Mouse (Mus musculus) embryonic facial prominence, embryonic 11.5 days (tissue): ENCODE measurements at regions not wholly inside any gene's neighbourhood (a gene's known extent, or its start where the extent isn't known, plus 50 kb on each side); places are given as distances from the start of the nearest gene placed in this dataset.

ENCODE experiments used
- ATAC-seq: fragments of 200-750 bp; cut with Nextera tagmentation; replicated peaks from 2 replicates; pipeline ENCODE4 v1.8.0; 2017; ENCODE audit warnings: low read depth; ENCODE audit not compliant: insufficient number of reproducible peaks, low FRiP score, low TSS enrichment
- DNase-seq: peaks from one replicate; pipeline ENCODE4 v3.0.0-alpha.2; 2015; ENCODE audit warnings: low spot score
- H3K27ac ChIP-seq: fragments of 300-500 bp; sonication (generic); replicated peaks from 2 replicates; pipeline ENCODE4 v1.5.1; 2014; ENCODE audit warnings: mild to moderate bottlenecking, low read depth, low read length, control low read depth
- H3K27me3 ChIP-seq: fragments of 300-500 bp; sonication (generic); 2 replicates; pipeline ENCODE4 v1.6.1; 2014; ENCODE audit warnings: mild to moderate bottlenecking, low read length, moderate library complexity, mixed read lengths; ENCODE audit not compliant: control insufficient read depth, insufficient read depth
- H3K36me3 ChIP-seq: fragments of 300-500 bp; sonication (generic); replicated peaks from 2 replicates; pipeline ENCODE4 v1.6.1; 2014; ENCODE audit warnings: low read depth, mild to moderate bottlenecking, low read length, moderate library complexity, mixed read lengths; ENCODE audit not compliant: control insufficient read depth, insufficient read depth
- H3K4me1 ChIP-seq: fragments of 300-500 bp; sonication (generic); 2 replicates; pipeline ENCODE4 v1.6.1; 2014; ENCODE audit warnings: low read length, mixed read lengths; ENCODE audit not compliant: control insufficient read depth, insufficient read depth
- H3K4me2 ChIP-seq: fragments of 300-500 bp; sonication (generic); 2 replicates; pipeline ENCODE4 v1.6.1; 2014; ENCODE audit warnings: low read depth, mild to moderate bottlenecking, control low read depth, low read length, moderate library complexity
- H3K4me3 ChIP-seq: fragments of 300-500 bp; sonication (generic); 2 replicates; pipeline ENCODE4 v1.5.1; 2014; ENCODE audit warnings: low read depth, low read length, control low read depth
- H3K9ac ChIP-seq: fragments of 300-500 bp; sonication (generic); replicated peaks from 2 replicates; pipeline ENCODE4 v1.6.1; 2014; ENCODE audit warnings: mild to moderate bottlenecking, control low read depth, low read length
- H3K9me3 ChIP-seq: fragments of 300-500 bp; sonication (generic); replicated peaks from 2 replicates; pipeline ENCODE4 v1.6.1; 2016; ENCODE audit warnings: mild to moderate bottlenecking, low read length, inconsistent platforms, mixed read lengths; ENCODE audit not compliant: control insufficient read depth
- WGBS: fragments of 180-500 bp; shearing (Covaris S2); extraction: QIAGEN DNeasy Blood & Tissue Kit; methylation state at CpG from one replicate; pipeline ENCODE4 v1.1.7; 2014; 5-methylcytosine and 5-hydroxymethylcytosine counted together

DNA sequence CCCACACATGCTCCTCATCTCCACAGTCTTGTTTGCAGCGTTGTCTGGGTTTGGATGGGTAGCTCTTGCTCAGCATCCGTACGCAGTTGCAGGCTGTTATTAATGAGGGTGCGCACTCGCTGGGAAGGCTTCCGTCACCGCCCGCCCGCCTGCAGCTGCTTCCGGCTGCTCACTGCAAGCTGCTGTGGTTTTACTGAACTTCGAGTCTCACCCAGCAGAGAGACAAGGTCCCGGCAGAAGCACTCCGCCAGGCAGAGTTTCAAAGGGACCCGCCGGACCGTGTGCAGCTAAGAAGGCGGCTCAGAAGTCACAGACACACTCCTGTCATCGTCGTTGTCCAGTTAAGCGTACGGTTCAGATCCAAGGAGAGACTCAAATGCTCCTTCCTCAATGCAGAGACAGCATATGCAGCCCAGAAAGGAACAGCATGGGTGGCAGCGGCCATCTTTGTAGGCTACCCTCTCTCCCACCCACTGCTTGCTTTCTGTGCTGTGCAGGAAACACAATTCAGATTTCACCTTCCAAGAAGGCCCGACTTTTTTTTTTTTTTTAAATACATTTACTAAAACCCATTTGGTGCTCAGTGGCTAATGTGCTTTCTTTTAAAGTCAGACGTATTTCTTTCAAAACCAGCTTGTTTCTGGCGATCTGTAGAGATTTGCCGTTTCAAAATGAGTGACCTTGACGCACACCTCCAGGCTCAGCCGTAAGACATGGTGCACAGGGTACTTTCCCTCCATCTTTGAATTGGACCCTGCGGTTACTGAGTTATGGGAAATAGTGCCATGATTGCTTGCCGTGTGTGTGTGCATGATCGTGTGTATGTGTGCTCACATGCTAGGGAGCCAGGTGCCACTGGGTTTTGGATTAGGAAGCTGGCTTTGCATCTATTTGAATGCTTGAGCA is 169.2 kb upstream of the Map3k1 start:
- ATAC-seq = no peak
- Histone ChIP-seq H3K27me3 (no peaks in the 10 kb centered on the region), H3K9ac (no peak overlapping the region), H3K4me3 (no peak overlapping the region), H3K4me1 (no peaks in the 10 kb centered on the region; the same call in 1 of the 2 replicates), H3K27ac (no peak overlapping the region), H3K36me3 (no peaks in the 10 kb centered on the region), H3K9me3 (no peaks in the 10 kb centered on the region), H3K4me2 (no peak overlapping the region)
- 86% methylated on average over 31 of the region's 31 CpGs for WGBS
- no peak for DNase-seq

DNA sequence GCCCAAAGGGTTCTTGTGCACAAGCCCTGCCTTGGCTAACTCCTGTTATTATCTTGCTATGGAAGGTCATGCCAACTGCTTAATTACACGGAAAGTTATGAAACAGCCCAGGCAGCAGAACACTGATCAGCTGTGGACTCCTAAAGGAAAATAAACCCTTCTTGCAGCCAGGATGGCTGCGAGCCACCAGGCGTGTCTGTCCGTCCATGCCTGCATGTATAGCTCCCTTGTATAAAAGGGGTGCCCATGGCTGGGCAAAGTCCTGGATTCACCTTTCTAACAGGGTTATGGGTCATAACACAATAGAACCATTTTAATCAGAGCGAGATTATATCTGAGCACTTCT is 169.9 kb upstream of the Map3k1 start:
- Histone ChIP-seq H3K4me3 (no peak overlapping the region), H3K27me3 (no peaks in the 10 kb centered on the region), H3K36me3 (no peaks in the 10 kb centered on the region), H3K4me1 (no peaks in the 10 kb centered on the region; the same call in 1 of the 2 replicates), H3K27ac (no peak overlapping the region), H3K9ac (no peak overlapping the region), H3K9me3 (no peaks in the 10 kb centered on the region), H3K4me2 (no peak overlapping the region)
- ATAC-seq = no peak
- 73% methylated on average over 5 of the region's 5 CpGs for WGBS
- no peak for DNase-seq

DNA sequence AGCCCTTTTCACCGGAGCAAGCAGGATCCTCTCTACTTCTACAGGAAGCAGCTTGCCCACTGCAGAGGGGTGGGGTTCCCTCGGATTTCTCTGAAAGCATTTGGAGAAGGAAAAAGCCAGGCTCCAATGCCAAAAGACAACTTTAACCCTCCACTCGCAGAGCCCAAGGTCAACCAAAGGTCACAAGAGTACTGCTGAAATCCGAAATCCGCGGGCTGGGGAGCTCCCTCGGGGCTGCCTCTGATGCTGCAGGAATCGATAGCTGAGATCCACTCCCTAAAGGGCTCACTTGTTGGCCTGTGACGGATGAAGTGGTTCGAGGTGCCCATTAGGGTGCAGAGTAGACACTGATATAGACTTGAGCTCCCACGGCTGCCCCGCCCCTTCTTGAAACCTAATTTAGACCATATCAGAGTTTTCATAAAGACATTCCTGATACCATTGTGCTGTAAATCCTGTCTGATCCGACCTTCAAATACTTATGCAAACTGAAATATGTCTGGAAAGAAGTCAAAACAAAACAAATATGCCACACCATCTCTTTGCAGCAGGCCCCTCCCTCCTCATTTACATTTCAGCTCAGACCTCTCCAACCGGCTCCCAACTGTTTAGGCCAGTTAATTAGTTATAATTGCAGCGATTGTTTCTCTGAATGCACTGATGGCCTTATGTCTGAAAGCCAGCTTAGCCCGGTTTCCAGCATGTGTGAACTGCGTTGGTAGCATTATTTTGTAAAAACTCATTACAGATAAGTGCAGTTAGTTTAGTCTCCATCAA is 170.8 kb upstream of the Map3k1 start:
- no peak overlapping the region for H3K4me3 ChIP-seq
- H3K4me2 ChIP-seq = no peak overlapping the region
- H3K9ac ChIP-seq = no peak overlapping the region
- H3K27me3 ChIP-seq = no peaks in the 10 kb centered on the region
- ATAC-seq (peak; percentile 62; the same call in 1 of the 2 replicates), DNase-seq (peak; percentile 54)
- 29% methylated on average over 17 of the region's 17 CpGs for WGBS
- no peaks in the 10 kb centered on the region for H3K36me3 ChIP-seq
- no peaks in the 10 kb centered on the region for H3K9me3 ChIP-seq
- H3K27ac ChIP-seq = no peak overlapping the region
- no peaks in the 10 kb centered on the region for H3K4me1 ChIP-seq

DNA sequence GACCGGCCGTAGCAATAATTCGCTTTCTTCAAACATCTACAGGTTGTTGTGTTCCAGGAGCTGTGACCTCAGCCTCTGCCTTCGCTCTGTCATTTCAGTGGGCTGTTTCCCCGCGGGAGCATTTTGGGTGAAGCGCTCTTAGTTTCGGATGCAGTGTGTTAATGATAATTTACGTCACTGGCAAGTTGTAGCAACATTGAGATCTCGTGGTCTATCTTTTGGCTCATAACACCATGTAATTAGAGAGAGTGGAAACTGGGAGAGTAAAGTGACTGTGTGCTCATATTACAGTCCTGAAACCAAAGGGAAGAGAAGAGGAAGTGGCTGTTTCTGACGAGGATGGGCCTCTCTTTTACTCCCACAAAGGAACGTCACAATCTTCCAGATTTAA is 171.4 kb upstream of the Map3k1 start:
- ATAC-seq = no peak
- 70% methylated on average over 12 of the region's 12 CpGs for WGBS
- H3K9ac ChIP-seq = no peak overlapping the region
- H3K27me3 ChIP-seq = no peaks in the 10 kb centered on the region
- H3K4me2 ChIP-seq = no peak overlapping the region
- no peak for DNase-seq
- no peaks in the 10 kb centered on the region for H3K9me3 ChIP-seq
- H3K27ac ChIP-seq = no peak overlapping the region
- H3K36me3 ChIP-seq = no peaks in the 10 kb centered on the region
- H3K4me3 ChIP-seq = no peak overlapping the region
- no peaks in the 10 kb centered on the region for H3K4me1 ChIP-seq

DNA sequence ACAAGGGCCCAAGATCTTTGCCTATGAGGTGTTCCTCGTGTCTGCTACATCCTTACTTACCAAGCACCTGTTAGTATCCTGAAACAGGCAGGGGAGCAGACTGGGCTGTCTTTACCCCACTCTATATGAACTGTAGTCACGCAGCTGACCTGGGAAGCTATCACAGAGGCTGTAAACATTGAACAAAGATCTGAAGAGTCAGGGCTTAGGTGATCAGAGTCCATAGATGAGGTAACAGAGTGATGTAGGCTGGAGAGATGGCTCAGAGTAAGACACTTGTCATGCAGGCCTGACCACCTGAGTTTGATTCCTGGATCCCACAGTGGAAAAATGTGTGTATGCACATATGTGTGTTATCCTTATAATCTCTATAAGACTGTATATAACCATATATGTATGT is 172.3 kb upstream of the Map3k1 start:
- Histone ChIP-seq H3K9me3 (no peaks in the 10 kb centered on the region), H3K4me1 (no peaks in the 10 kb centered on the region), H3K4me2 (no peak overlapping the region), H3K36me3 (no peaks in the 10 kb centered on the region), H3K27me3 (no peaks in the 10 kb centered on the region), H3K9ac (no peak overlapping the region), H3K4me3 (no peak overlapping the region), H3K27ac (no peak overlapping the region)
- no peak for DNase-seq
- 88% methylated on average over 2 of the region's 2 CpGs for WGBS
- no peak for ATAC-seq

DNA sequence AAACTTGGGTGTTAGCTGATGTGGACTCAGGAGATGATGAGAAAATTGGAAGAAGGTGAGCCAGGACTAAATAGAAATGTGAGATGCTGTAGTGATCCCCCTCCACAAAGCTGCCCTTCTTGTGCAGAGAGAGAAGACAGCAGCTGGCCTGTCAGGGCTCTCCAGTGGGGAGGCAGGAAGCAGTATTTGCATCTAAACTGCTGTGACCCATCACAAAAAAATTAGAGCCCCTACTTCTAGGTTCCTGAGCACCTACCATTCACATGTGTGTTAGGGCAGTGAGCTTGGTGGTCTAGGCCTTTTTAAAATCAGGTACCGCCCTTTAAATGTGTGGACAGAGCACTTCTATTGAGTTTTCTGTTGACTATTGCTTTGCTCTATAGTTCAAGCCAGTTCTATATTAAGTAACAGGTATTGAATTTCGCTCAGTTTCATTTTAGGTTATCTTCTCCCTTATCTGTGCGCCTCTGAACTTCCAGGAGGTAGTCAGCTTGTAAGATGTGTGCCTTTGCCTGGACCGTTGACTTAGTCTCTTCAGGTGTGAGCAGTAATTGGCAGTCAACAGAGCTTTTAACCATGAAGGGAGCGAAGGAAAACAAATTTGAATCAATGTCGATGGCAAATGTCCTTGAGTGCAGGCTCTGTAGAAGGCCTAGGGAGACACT is 174.1 kb upstream of the Map3k1 start:
- no peak overlapping the region for H3K4me3 ChIP-seq
- no peak overlapping the region for H3K27ac ChIP-seq
- no peaks in the 10 kb centered on the region for H3K9me3 ChIP-seq
- H3K9ac ChIP-seq = no peak overlapping the region
- no peaks in the 10 kb centered on the region for H3K36me3 ChIP-seq
- H3K27me3 ChIP-seq = no peaks in the 10 kb centered on the region
- H3K4me2 ChIP-seq = no peak overlapping the region
- no peaks in the 10 kb centered on the region for H3K4me1 ChIP-seq
- 85% methylated on average over 6 of the region's 6 CpGs for WGBS
- ATAC-seq (no peak), DNase-seq (no peak)

DNA sequence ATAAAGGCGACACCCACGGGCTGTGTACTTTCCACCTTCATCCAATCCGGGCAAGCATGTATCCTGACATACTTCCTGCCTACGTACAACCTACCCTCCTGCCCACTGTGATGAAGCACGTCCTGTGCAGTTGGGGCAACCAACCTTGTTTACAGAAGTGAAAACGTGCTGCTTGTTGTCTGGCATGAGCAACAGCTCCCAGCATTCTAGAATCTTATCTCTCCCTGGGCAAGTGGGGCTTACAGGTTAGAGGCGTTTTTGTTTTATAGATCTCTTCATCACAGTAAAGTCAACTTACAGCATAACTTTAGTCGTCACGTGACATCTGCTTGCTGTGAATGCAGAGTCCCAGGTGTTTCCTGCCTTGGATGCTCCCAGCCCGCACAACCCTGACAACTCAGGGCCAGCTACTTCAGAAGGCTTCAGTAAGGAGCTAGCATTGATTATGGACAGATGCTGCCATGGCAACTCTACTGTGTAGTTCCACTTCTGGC is 175.3 kb upstream of the Map3k1 start:
- no peaks in the 10 kb centered on the region for H3K27me3 ChIP-seq
- H3K4me2 ChIP-seq = no peak overlapping the region
- H3K4me3 ChIP-seq = no peak overlapping the region
- 73% methylated on average over 10 of the region's 10 CpGs for WGBS
- no peaks in the 10 kb centered on the region for H3K36me3 ChIP-seq
- H3K4me1 ChIP-seq = no peaks in the 10 kb centered on the region
- no peak for DNase-seq
- no peak overlapping the region for H3K9ac ChIP-seq
- no peak for ATAC-seq
- no peak overlapping the region for H3K27ac ChIP-seq
- no peaks in the 10 kb centered on the region for H3K9me3 ChIP-seq
